Mouse (Mus musculus): ENCODE measurements around the gene Hcst. TPM values are rescaled to one million over a fixed set of nuclear protein-coding genes. Genes with fewer than 3 reads are reported as not detected.

Gene Hcst
- total and polyA plus RNA-seq, 3 experiments: 11.8 to 11.9 (median 11.8) TPM

DNA sequence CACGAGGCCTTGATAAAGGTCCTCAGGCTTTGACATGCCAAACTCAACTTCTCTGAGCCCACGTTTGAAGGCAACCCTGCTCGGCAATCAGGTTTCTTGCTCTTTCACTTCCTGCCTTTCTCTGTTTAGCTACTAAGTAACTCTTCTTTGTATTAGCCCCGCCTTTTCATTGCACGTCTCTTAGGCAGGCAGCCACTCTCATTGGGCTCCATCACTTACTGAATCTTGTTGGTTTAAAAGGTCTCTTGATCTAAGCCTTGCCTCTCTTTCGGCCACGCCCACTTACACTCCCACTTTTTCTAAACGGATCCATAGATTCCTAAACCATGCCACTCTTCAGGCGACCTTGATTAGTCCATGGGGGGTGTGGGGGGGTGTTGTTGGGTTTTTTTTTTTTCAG, 24.0 kb upstream of the Hcst start:
- Histone ChIP-seq H3K27ac (ENCODE audit: insufficient read depth, low read depth) (no peak overlapping the region), H3K4me1 (ENCODE audit: control insufficient read depth in 1 of 2, insufficient read depth in 2 of 2) (no peaks in the 10 kb centered on the region), H3K9me3 (replicated peaks; ENCODE audit: low read length) (peaks cover 38% of the 10 kb centered on the region), H3K4me2 (ENCODE audit: insufficient read depth, low read depth, poor library complexity, severe bottlenecking) (no peak overlapping the region), H3K36me3 (replicated peaks in 1 of 2; ENCODE audit: control insufficient read depth in 1 of 2, insufficient read depth in 1 of 2, low read length in 1 of 2) (no peaks in the 10 kb centered on the region), H3K27me3 (replicated peaks) (peaks cover 67% of the 10 kb centered on the region), H3K79me2 (replicated peaks; ENCODE audit: control insufficient read depth, extremely low read depth, insufficient read depth, poor library complexity, severe bottlenecking) (no peaks in the 10 kb centered on the region), H3K4me3 (replicated peaks in 1 of 3; ENCODE audit: low read depth in 2 of 3, low read length in 2 of 3, poor library complexity in 1 of 3) (no peak overlapping the region), H3K9ac (ENCODE audit: insufficient read depth, low read depth) (no peak overlapping the region)
- in situ Hi-C loops (cut with MboI; ENCODE audit: low pct_ligation_motif_present, low pct_unique_long_range_greater_than_20kb, low sequenced_read_pairs): loop anchor here (10.0 kb wide), 1 partner anchor 51 kb away; the partner anchor contains the start of gene Prodh2
- no peak for DNase-seq (ENCODE audit: extremely low read depth)
- TF ChIP-seq JUND (conservative IDR thresholded peaks at IDR 0.05; ENCODE audit: low read depth, low read length) (no peak), USF2 (conservative IDR thresholded peaks at IDR 0.05; ENCODE audit: low read depth, low read length) (no peak), NRF1 (IDR thresholded peaks at IDR 0.05; ENCODE audit: low read depth, low read length) (no peak), MYC (IDR thresholded peaks at IDR 0.05; ENCODE audit: low read depth, low read length) (no peak), ZC3H11A (IDR thresholded peaks at IDR 0.05; ENCODE audit: low read depth, low read length) (no peak)
- dilution Hi-C loops (cut with MboI; ENCODE audit: extremely low pct_ligation_motif_present, extremely low pct_unique_long_range_greater_than_20kb, low sequenced_read_pairs): no loop called here

DNA sequence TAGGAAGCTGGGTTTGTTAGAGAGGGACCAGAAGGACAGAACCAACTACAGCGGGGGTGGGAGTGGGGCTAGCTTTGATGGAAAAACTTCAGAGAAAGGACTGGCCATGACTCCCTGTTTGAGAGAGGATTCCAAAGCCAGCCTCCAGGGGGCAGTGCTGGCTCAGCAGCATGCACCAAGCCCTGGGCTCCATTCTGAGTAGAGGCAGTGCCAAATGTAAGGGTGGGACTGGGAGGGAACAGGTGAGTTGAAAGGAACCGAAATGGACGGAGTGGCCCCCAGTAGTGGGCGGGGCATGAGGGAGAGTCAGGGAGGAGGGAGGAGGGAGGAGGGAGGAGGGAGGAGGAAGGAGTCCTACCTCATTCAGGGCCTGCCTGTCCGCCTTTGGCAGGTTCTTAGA, 21.0 kb upstream of the Hcst start:
- Histone ChIP-seq H3K9ac (ENCODE audit: insufficient read depth, low read depth) (no peak overlapping the region), H3K27ac (ENCODE audit: insufficient read depth, low read depth) (no peak overlapping the region), H3K27me3 (replicated peaks) (peaks cover 80% of the 10 kb centered on the region), H3K4me2 (ENCODE audit: insufficient read depth, low read depth, poor library complexity, severe bottlenecking) (no peak overlapping the region), H3K79me2 (replicated peaks; ENCODE audit: control insufficient read depth, extremely low read depth, insufficient read depth, poor library complexity, severe bottlenecking) (no peaks in the 10 kb centered on the region), H3K4me3 (replicated peaks in 1 of 3; ENCODE audit: low read depth in 2 of 3, low read length in 2 of 3, poor library complexity in 1 of 3) (no peak overlapping the region), H3K4me1 (ENCODE audit: control insufficient read depth in 1 of 2, insufficient read depth in 2 of 2) (no peaks in the 10 kb centered on the region), H3K9me3 (replicated peaks; ENCODE audit: low read length) (peaks cover 13% of the 10 kb centered on the region), H3K36me3 (replicated peaks in 1 of 2; ENCODE audit: control insufficient read depth in 1 of 2, insufficient read depth in 1 of 2, low read length in 1 of 2) (no peaks in the 10 kb centered on the region)
- dilution Hi-C loops (cut with MboI; ENCODE audit: extremely low pct_ligation_motif_present, extremely low pct_unique_long_range_greater_than_20kb, low sequenced_read_pairs) (no loop called here), in situ Hi-C loops (cut with MboI; ENCODE audit: low pct_ligation_motif_present, low pct_unique_long_range_greater_than_20kb, low sequenced_read_pairs) (loop anchor here (10.0 kb wide), 1 partner anchor 54 kb away; the partner anchor contains the start of gene Prodh2)
- TF ChIP-seq MAFK (IDR thresholded peaks at IDR 0.05; ENCODE audit: insufficient replicate concordance, low read length) (peak; percentile 93), ZKSCAN1 (IDR thresholded peaks at IDR 0.05; ENCODE audit: borderline replicate concordance, low read depth, low read length) (no peak), GABPA (IDR thresholded peaks at IDR 0.05; ENCODE audit: insufficient replicate concordance, low read depth, low read length) (no peak), SMC3 (IDR thresholded peaks at IDR 0.05; ENCODE audit: low read depth, low read length) (peak; percentile 89), RAD21 (IDR thresholded peaks at IDR 0.05; ENCODE audit: low read depth, low read length) (peak; percentile 76), NRF1 (IDR thresholded peaks at IDR 0.05; ENCODE audit: low read depth, low read length) (no peak), MAZ (IDR thresholded peaks at IDR 0.05; ENCODE audit: low read depth, low read length) (no peak), MYC (IDR thresholded peaks at IDR 0.05; ENCODE audit: low read depth, low read length) (no peak), MXI1 (IDR thresholded peaks at IDR 0.05; ENCODE audit: low read depth, low read length) (no peak), ZC3H11A (IDR thresholded peaks at IDR 0.05; ENCODE audit: low read depth, low read length) (peak; percentile 43), ELF1 (IDR thresholded peaks at IDR 0.05; ENCODE audit: low read depth, low read length) (no peak), CTCF (conservative IDR thresholded peaks at IDR 0.05 in 1 of 2, IDR thresholded peaks at IDR 0.05 in 1 of 2; ENCODE audit: low read depth in 2 of 2, low read length in 2 of 2) (peak; percentile 43 to 85; a peak in 3 of 4 replicates), ZMIZ1 (IDR thresholded peaks at IDR 0.05; ENCODE audit: low read depth, low read length) (no peak), EP300 (IDR thresholded peaks at IDR 0.05; ENCODE audit: low read length) (no peak), BHLHE40 (IDR thresholded peaks at IDR 0.05; ENCODE audit: low read depth, low read length) (no peak), POLR2AphosphoS2 (IDR thresholded peaks at IDR 0.05; ENCODE audit: low read depth, low read length) (no peak), POLR2A (IDR thresholded peaks at IDR 0.05; ENCODE audit: low read depth, low read length) (no peak), ETS1 (conservative IDR thresholded peaks at IDR 0.05; ENCODE audit: low read depth, low read length) (no peak), JUN (IDR thresholded peaks at IDR 0.05; ENCODE audit: insufficient read depth, low read depth, low read length) (no peak), HCFC1 (IDR thresholded peaks at IDR 0.05; ENCODE audit: low read depth, low read length) (no peak)
- no peak for DNase-seq (ENCODE audit: extremely low read depth)
